Mouse (Mus musculus) limb, embryonic 11.5 days (tissue): Measurements from ENCODE around the gene Pgm2l1. TPM values are rescaled to one million over a fixed set of nuclear protein-coding genes. Genes with fewer than 3 reads are reported as not detected.

Experiments used
- ATAC-seq: fragments of 200-750 bp; cut with Nextera tagmentation; 2 replicates; pipeline ENCODE4 v1.8.0; 2017; ENCODE audit warnings: low read depth; ENCODE audit not compliant: insufficient number of reproducible peaks, low FRiP score, low TSS enrichment
- DNase-seq: peaks from one replicate; pipeline ENCODE4 v3.0.0-alpha.2; 2015; ENCODE audit warnings: low spot score
- H3K27ac ChIP-seq: fragments of 300-500 bp; sonication (generic); replicated peaks from 2 replicates; pipeline ENCODE4 v1.5.1; 2014; ENCODE audit warnings: low read depth, mild to moderate bottlenecking, low read length
- H3K27me3 ChIP-seq: fragments of 300-500 bp; sonication (generic); 2 replicates; pipeline ENCODE4 v1.6.1; 2014; ENCODE audit warnings: mild to moderate bottlenecking, low read length, mixed read lengths; ENCODE audit not compliant: control insufficient read depth, insufficient read depth
- H3K36me3 ChIP-seq: fragments of 300-500 bp; sonication (generic); 2 replicates; pipeline ENCODE4 v1.6.1; 2014; ENCODE audit warnings: mild to moderate bottlenecking, low read length, moderate library complexity, mixed read lengths; ENCODE audit not compliant: control insufficient read depth, insufficient read depth
- H3K4me1 ChIP-seq: fragments of 300-500 bp; sonication (generic); 2 replicates; pipeline ENCODE4 v1.6.1; 2014; ENCODE audit warnings: low read length, mixed read lengths; ENCODE audit not compliant: control insufficient read depth, insufficient read depth
- H3K4me2 ChIP-seq: fragments of 300-500 bp; sonication (generic); 2 replicates; pipeline ENCODE4 v1.6.1; 2014; ENCODE audit warnings: low read depth, mild to moderate bottlenecking, moderate library complexity; ENCODE audit not compliant: severe bottlenecking
- H3K4me3 ChIP-seq: fragments of 300-500 bp; sonication (generic); 2 replicates; pipeline ENCODE4 v1.5.1; 2014; ENCODE audit warnings: low read depth, low read length
- H3K9ac ChIP-seq: fragments of 300-500 bp; sonication (generic); 2 replicates; pipeline ENCODE4 v1.6.1; 2014; ENCODE audit warnings: mild to moderate bottlenecking, low read length
- H3K9me3 ChIP-seq: fragments of 300-500 bp; sonication (generic); 2 replicates; pipeline ENCODE4 v1.6.1; 2016; ENCODE audit warnings: low read length; ENCODE audit not compliant: control insufficient read depth
- WGBS: fragments of 180-500 bp; shearing (Covaris S2); extraction: QIAGEN DNeasy Blood & Tissue Kit; methylation state at CpG from one replicate; pipeline ENCODE4 v1.1.7; 2014; 5-methylcytosine and 5-hydroxymethylcytosine counted together
- polyA plus RNA-seq: library from polyadenylated mRNA; unstranded; fragments of >200 nt; fragmentation: Nextera tagmentation; extraction: Ambion mirVana; gene quantifications from 2 replicates; pipeline ENCODE4 v1.2.1, GENCODE M21; 2014

Gene Pgm2l1
- polyA plus RNA-seq, 1 experiment from 2014 or later = 4.5 TPM

GRCm38 (mm10) chr7:100307872-100308653, 80.9 kb downstream of the Pgm2l1 start:
- Histone ChIP-seq H3K27ac (no peak overlapping the region), H3K4me1 (no peaks in the 10 kb centered on the region), H3K36me3 (no peaks in the 10 kb centered on the region), H3K27me3 (no peaks in the 10 kb centered on the region), H3K4me3 (no peak overlapping the region), H3K9ac (no peak overlapping the region), H3K4me2 (no peak overlapping the region), H3K9me3 (no peaks in the 10 kb centered on the region)
- ATAC-seq (no peak), DNase-seq (no peak)
- 62% methylated on average over 6 of the region's 6 CpGs for WGBS

- no peaks in the 10 kb centered on the region for H3K36me3 ChIP-seq
- no peak for DNase-seq
- H3K27ac ChIP-seq = no peak overlapping the region
- no peak overlapping the region for H3K4me3 ChIP-seq
- H3K4me2 ChIP-seq = no peak overlapping the region
- ATAC-seq = no peak
- no peak overlapping the region for H3K9ac ChIP-seq
- H3K27me3 ChIP-seq = no peaks in the 10 kb centered on the region
- H3K4me1 ChIP-seq = no peaks in the 10 kb centered on the region
- H3K9me3 ChIP-seq = no peaks in the 10 kb centered on the region
- 74% methylated on average over 1 of the region's 1 CpGs for WGBS
Observed at GRCm38 (mm10) chr7:100309216-100309615, 82.0 kb downstream of the Pgm2l1 start.

GRCm38 (mm10) chr7:100309679-100310078, 82.5 kb downstream of the Pgm2l1 start:
- ATAC-seq (no peak), DNase-seq (no peak)

GRCm38 (mm10) chr7:100310290-100310689, 83.1 kb downstream of the Pgm2l1 start:
- H3K4me3 ChIP-seq = no peak overlapping the region
- no peak overlapping the region for H3K9ac ChIP-seq
- ATAC-seq (no peak), DNase-seq (no peak)
- no peaks in the 10 kb centered on the region for H3K36me3 ChIP-seq
- WGBS = 83% methylated on average over 12 of the region's 12 CpGs
- no peak overlapping the region for H3K4me2 ChIP-seq
- H3K27ac ChIP-seq = no peak overlapping the region
- no peaks in the 10 kb centered on the region for H3K9me3 ChIP-seq
- H3K27me3 ChIP-seq = no peaks in the 10 kb centered on the region
- no peaks in the 10 kb centered on the region for H3K4me1 ChIP-seq

More at GRCm38 (mm10) chr7:100309679-100310078, 82.5 kb downstream of the Pgm2l1 start:
- Histone ChIP-seq H3K9ac (no peak overlapping the region), H3K4me2 (no peak overlapping the region), H3K9me3 (no peaks in the 10 kb centered on the region), H3K27me3 (no peaks in the 10 kb centered on the region), H3K4me1 (no peaks in the 10 kb centered on the region), H3K4me3 (no peak overlapping the region), H3K36me3 (no peaks in the 10 kb centered on the region), H3K27ac (no peak overlapping the region)
- 58% methylated on average over 6 of the region's 6 CpGs for WGBS

- ATAC-seq = no peak
- Histone ChIP-seq H3K36me3 (no peaks in the 10 kb centered on the region), H3K4me1 (no peaks in the 10 kb centered on the region), H3K9me3 (no peaks in the 10 kb centered on the region), H3K27me3 (no peaks in the 10 kb centered on the region), H3K4me2 (no peak overlapping the region), H3K9ac (no peak overlapping the region), H3K4me3 (no peak overlapping the region), H3K27ac (no peak overlapping the region)
- 88% methylated on average over 4 of the region's 4 CpGs for WGBS
- DNase-seq = no peak
Observed at GRCm38 (mm10) chr7:100312716-100313115, 85.5 kb downstream of the Pgm2l1 start.

GRCm38 (mm10) chr7:100316924-100317323, 89.7 kb downstream of the Pgm2l1 start:
- H3K27ac ChIP-seq = no peak overlapping the region
- 92% methylated on average over 8 of the region's 8 CpGs for WGBS
- no peaks in the 10 kb centered on the region for H3K36me3 ChIP-seq
- H3K9me3 ChIP-seq = no peaks in the 10 kb centered on the region
- no peaks in the 10 kb centered on the region for H3K4me1 ChIP-seq
- H3K4me3 ChIP-seq = no peak overlapping the region
- H3K9ac ChIP-seq = no peak overlapping the region
- H3K27me3 ChIP-seq = no peaks in the 10 kb centered on the region
- ATAC-seq (no peak), DNase-seq (no peak)
- no peak overlapping the region for H3K4me2 ChIP-seq

- 97% methylated on average over 5 of the region's 5 CpGs for WGBS
- H3K36me3 ChIP-seq = no peaks in the 10 kb centered on the region
- no peak for DNase-seq
Observed at GRCm38 (mm10) chr7:100317534-100317933, 90.3 kb downstream of the Pgm2l1 start.

GRCm38 (mm10) chr7:100323721-100324120, 96.5 kb downstream of the Pgm2l1 start:
- 95% methylated on average over 3 of the region's 3 CpGs for WGBS

More at GRCm38 (mm10) chr7:100317534-100317933, 90.3 kb downstream of the Pgm2l1 start:
- no peaks in the 10 kb centered on the region for H3K9me3 ChIP-seq
- no peaks in the 10 kb centered on the region for H3K27me3 ChIP-seq
- H3K4me3 ChIP-seq = no peak overlapping the region
- no peak for ATAC-seq
- no peak overlapping the region for H3K27ac ChIP-seq
- no peak overlapping the region for H3K4me2 ChIP-seq
- no peak overlapping the region for H3K9ac ChIP-seq
- H3K4me1 ChIP-seq = no peaks in the 10 kb centered on the region

More at GRCm38 (mm10) chr7:100323721-100324120, 96.5 kb downstream of the Pgm2l1 start:
- no peaks in the 10 kb centered on the region for H3K27me3 ChIP-seq
- ATAC-seq (no peak), DNase-seq (no peak)
- no peak overlapping the region for H3K27ac ChIP-seq
- no peak overlapping the region for H3K4me3 ChIP-seq
- H3K4me1 ChIP-seq = no peaks in the 10 kb centered on the region
- H3K9ac ChIP-seq = no peak overlapping the region
- H3K9me3 ChIP-seq = no peaks in the 10 kb centered on the region
- no peaks in the 10 kb centered on the region for H3K36me3 ChIP-seq
- no peak overlapping the region for H3K4me2 ChIP-seq
